Mouse (Mus musculus): ENCODE measurements around the gene Lce1f. TPM values are rescaled to one million over a fixed set of nuclear protein-coding genes. Genes with fewer than 3 reads are reported as not detected.
"Not testable (repeated sequence)": the region's sequence is repeated elsewhere in the genome, so short reads cannot be mapped to it uniquely, and the experiment has no call there.

The Lce1f gene
- not detected in 2 replicates for polyA plus RNA-seq (2015; fragmentation: Nextera tagmentation; extraction: Ambion mirVana)

- WGBS = 77% methylated on average over 3 of the region's 3 CpGs
- no peak for ATAC-seq
These were observed at the start of gene Lce1f for GRCm38 (mm10) chr3:92720250-92720649. Gene Lce1f, minus strand, starts transcription at chr3:92720350.

GRCm38 (mm10) chr3:92764965-92765364 is 44.8 kb upstream of the Lce1f start, which contains the start of gene Lce1h:
Gene Lce1h, minus strand, starts transcription at chr3:92765065.
- no peak within 1 kb of the TSS for H3K9ac ChIP-seq
- H3K27me3 ChIP-seq (replicated peaks) = no peaks in the 10 kb centered on the region
- H3K4me2 ChIP-seq (replicated peaks) = no peak within 1 kb of the TSS
- no peak within 1 kb of the TSS for H3K27ac ChIP-seq
- no peaks in the 10 kb centered on the region for H3K9me3 ChIP-seq
- H3K4me1 ChIP-seq (replicated peaks) = no peaks in the 10 kb centered on the region
- WGBS = 79% methylated on average over 1 of the region's 1 CpGs
- H3K4me3 ChIP-seq (replicated peaks) = no peak within 1 kb of the TSS
- no peaks in the 10 kb centered on the region for H3K36me3 ChIP-seq
- no peak for ATAC-seq

More at GRCm38 (mm10) chr3:92720250-92720649, at the start of gene Lce1f:
- Histone ChIP-seq H3K36me3 (no peaks in the 10 kb centered on the region), H3K9ac (no peak within 1 kb of the TSS), H3K27ac (no peak within 1 kb of the TSS), H3K4me2 (replicated peaks) (no peak within 1 kb of the TSS), H3K4me3 (replicated peaks) (no peak within 1 kb of the TSS), H3K27me3 (replicated peaks) (no peaks in the 10 kb centered on the region), H3K9me3 (no peaks in the 10 kb centered on the region), H3K4me1 (replicated peaks) (no peaks in the 10 kb centered on the region)

- H3K9me3 ChIP-seq = no peaks in the 10 kb centered on the region
- H3K9ac ChIP-seq = no peak overlapping the region
- H3K4me1 ChIP-seq (replicated peaks) = no peaks in the 10 kb centered on the region
- ATAC-seq = no peak
- no peak overlapping the region for H3K4me2 ChIP-seq (replicated peaks)
- H3K27me3 ChIP-seq (replicated peaks) = no peaks in the 10 kb centered on the region
- H3K4me3 ChIP-seq (replicated peaks) = no peak overlapping the region
- no peak overlapping the region for H3K27ac ChIP-seq
- H3K36me3 ChIP-seq = no peaks in the 10 kb centered on the region
- WGBS = 38% methylated on average over 3 of the region's 3 CpGs
These were observed 33.0 kb upstream of the Lce1f start for GRCm38 (mm10) chr3:92753197-92753596.

GRCm38 (mm10) chr3:92752238-92752637 is 32.1 kb upstream of the Lce1f start, which contains the start of gene Lce1g:
Gene Lce1g, minus strand, starts transcription at chr3:92752338.
- Histone ChIP-seq H3K9me3 (no peaks in the 10 kb centered on the region), H3K36me3 (no peaks in the 10 kb centered on the region), H3K4me3 (replicated peaks) (no peak within 1 kb of the TSS), H3K27me3 (replicated peaks) (no peaks in the 10 kb centered on the region), H3K4me2 (replicated peaks) (no peak within 1 kb of the TSS), H3K9ac (no peak within 1 kb of the TSS), H3K27ac (no peak within 1 kb of the TSS), H3K4me1 (replicated peaks) (no peaks in the 10 kb centered on the region)
- 93% methylated on average over 1 of the region's 1 CpGs for WGBS
- no peak for ATAC-seq

GRCm38 (mm10) chr3:92738996-92739395 is 18.8 kb upstream of the Lce1f start, which contains the start of gene Gm38119:
Gene Gm38119, minus strand, starts transcription at chr3:92739096.
- H3K4me1 ChIP-seq (replicated peaks) = no peaks in the 10 kb centered on the region
- no peak within 1 kb of the TSS for H3K4me2 ChIP-seq (replicated peaks)
- H3K9me3 ChIP-seq = no peaks in the 10 kb centered on the region
- no peaks in the 10 kb centered on the region for H3K36me3 ChIP-seq
- WGBS = 82% methylated on average over 1 of the region's 1 CpGs
- H3K27me3 ChIP-seq (replicated peaks) = no peaks in the 10 kb centered on the region
- H3K27ac ChIP-seq = no peak within 1 kb of the TSS
- no peak within 1 kb of the TSS for H3K4me3 ChIP-seq (replicated peaks)
- ATAC-seq = no peak
- no peak within 1 kb of the TSS for H3K9ac ChIP-seq

GRCm38 (mm10) chr3:92722631-92723030 is 2.5 kb upstream of the Lce1f start:
- no peaks in the 10 kb centered on the region for H3K27me3 ChIP-seq (replicated peaks)
- no peak for ATAC-seq
- 83% methylated on average over 5 of the region's 5 CpGs for WGBS
- H3K4me3 ChIP-seq (replicated peaks) = no peak overlapping the region
- no peak overlapping the region for H3K9ac ChIP-seq
- H3K36me3 ChIP-seq = no peaks in the 10 kb centered on the region
- H3K4me1 ChIP-seq (replicated peaks) = no peaks in the 10 kb centered on the region
- H3K27ac ChIP-seq = no peak overlapping the region
- no peak overlapping the region for H3K4me2 ChIP-seq (replicated peaks)
- H3K9me3 ChIP-seq = no peaks in the 10 kb centered on the region

- Histone ChIP-seq H3K9me3 (no peaks in the 10 kb centered on the region), H3K27ac (no peak overlapping the region), H3K36me3 (no peaks in the 10 kb centered on the region), H3K4me1 (replicated peaks) (no peaks in the 10 kb centered on the region), H3K4me2 (replicated peaks) (no peak overlapping the region), H3K4me3 (replicated peaks) (no peak overlapping the region), H3K27me3 (replicated peaks) (no peaks in the 10 kb centered on the region), H3K9ac (no peak overlapping the region)
- ATAC-seq = no peak
These were observed 5.0 kb downstream of the Lce1f start for GRCm38 (mm10) chr3:92715122-92715521.

- Histone ChIP-seq H3K4me3 (replicated peaks) (no peak within 1 kb of the TSS), H3K9me3 (no peaks in the 10 kb centered on the region), H3K9ac (no peak within 1 kb of the TSS), H3K27ac (no peak within 1 kb of the TSS), H3K36me3 (no peaks in the 10 kb centered on the region), H3K4me2 (replicated peaks) (no peak within 1 kb of the TSS), H3K4me1 (replicated peaks) (no peaks in the 10 kb centered on the region), H3K27me3 (replicated peaks) (no peaks in the 10 kb centered on the region)
- no peak for ATAC-seq
- WGBS = 83% methylated on average over 2 of the region's 2 CpGs
These were observed 11.2 kb downstream of the Lce1f start, which contains the start of gene Lce1e for GRCm38 (mm10) chr3:92708974-92709373. Gene Lce1e, minus strand, starts transcription at chr3:92709074.

GRCm38 (mm10) chr3:92694613-92695012 is 25.5 kb downstream of the Lce1f start:
- no peaks in the 10 kb centered on the region for H3K27me3 ChIP-seq (replicated peaks)
- no peaks in the 10 kb centered on the region for H3K9me3 ChIP-seq
- H3K9ac ChIP-seq = no peak overlapping the region
- no peaks in the 10 kb centered on the region for H3K4me1 ChIP-seq (replicated peaks)
- no peak overlapping the region for H3K27ac ChIP-seq
- no peak overlapping the region for H3K4me2 ChIP-seq (replicated peaks)
- H3K4me3 ChIP-seq (replicated peaks) = no peak overlapping the region
- no peaks in the 10 kb centered on the region for H3K36me3 ChIP-seq
- ATAC-seq = no peak
- whole genome bisulfite sequencing = 20% methylated on average over 1 of the region's 1 CpGs

GRCm38 (mm10) chr3:92691688-92692087 is 28.5 kb downstream of the Lce1f start:
- H3K27ac ChIP-seq = no peak overlapping the region
- H3K36me3 ChIP-seq = no peaks in the 10 kb centered on the region
- no peak for ATAC-seq
- H3K4me3 ChIP-seq (replicated peaks) = no peak overlapping the region
- H3K4me2 ChIP-seq (replicated peaks) = no peak overlapping the region
- H3K9me3 ChIP-seq = no peaks in the 10 kb centered on the region
- no peaks in the 10 kb centered on the region for H3K27me3 ChIP-seq (replicated peaks)
- no peak overlapping the region for H3K9ac ChIP-seq
- no peaks in the 10 kb centered on the region for H3K4me1 ChIP-seq (replicated peaks)

GRCm38 (mm10) chr3:92689154-92689553 is 31.0 kb downstream of the Lce1f start:
- not testable (repeated sequence) for H3K9me3 ChIP-seq; H3K4me2 ChIP-seq (replicated peaks); H3K36me3 ChIP-seq; H3K27ac ChIP-seq; ATAC-seq; H3K4me3 ChIP-seq (replicated peaks); H3K4me1 ChIP-seq (replicated peaks); H3K9ac ChIP-seq; H3K27me3 ChIP-seq (replicated peaks)
- 80% methylated on average over 16 of the region's 16 CpGs for WGBS

- Histone ChIP-seq H3K4me3 (replicated peaks) (no peak within 1 kb of the TSS), H3K4me1 (replicated peaks) (no peaks in the 10 kb centered on the region), H3K9me3 (no peaks in the 10 kb centered on the region), H3K4me2 (replicated peaks) (no peak within 1 kb of the TSS), H3K36me3 (no peaks in the 10 kb centered on the region), H3K27ac (no peak within 1 kb of the TSS), H3K27me3 (replicated peaks) (no peaks in the 10 kb centered on the region), H3K9ac (no peak within 1 kb of the TSS)
- WGBS = 57% methylated on average over 2 of the region's 2 CpGs
- no peak for ATAC-seq
These were observed 33.0 kb downstream of the Lce1f start, which contains the start of gene Lce1d for GRCm38 (mm10) chr3:92687110-92687509. Gene Lce1d, minus strand, starts transcription at chr3:92687210.

- Histone ChIP-seq H3K4me1 (replicated peaks) (no peaks in the 10 kb centered on the region), H3K36me3 (no peaks in the 10 kb centered on the region), H3K9me3 (no peaks in the 10 kb centered on the region), H3K4me2 (replicated peaks) (no peak within 1 kb of the TSS), H3K4me3 (replicated peaks) (no peak within 1 kb of the TSS), H3K27ac (no peak within 1 kb of the TSS), H3K27me3 (replicated peaks) (no peaks in the 10 kb centered on the region), H3K9ac (no peak within 1 kb of the TSS)
- WGBS = 90% methylated on average over 4 of the region's 4 CpGs
- no peak for ATAC-seq
These were observed 41.2 kb downstream of the Lce1f start, which contains the start of gene Lce1c for GRCm38 (mm10) chr3:92678947-92679346. Gene Lce1c, plus strand, starts transcription at chr3:92679247.

Measured in intestine, embryonic 15.5 days (tissue).